Comparison of ENCODE assay signal across 8 mouse cellular contexts in the genomic region with DNA sequence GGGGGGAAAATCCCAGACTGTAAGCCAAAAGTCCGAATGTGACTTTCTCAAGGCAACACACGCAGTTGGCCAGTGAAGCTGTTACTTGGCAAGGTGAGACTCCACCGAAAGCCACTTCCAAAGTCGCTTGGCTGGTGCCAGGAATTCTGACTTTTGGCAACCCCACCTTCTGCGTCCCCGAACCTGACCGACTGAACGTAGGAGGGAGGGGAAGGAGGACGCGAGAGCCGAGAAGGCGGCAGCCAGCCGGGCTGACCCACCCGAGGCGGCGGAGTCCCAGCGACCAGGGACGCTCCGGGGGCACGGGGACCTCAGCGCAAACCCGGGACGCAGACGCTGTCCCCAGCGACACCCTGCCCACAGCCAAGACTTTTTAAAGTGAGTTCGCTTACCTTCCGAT.
DNase-seq lines count a peak whose midpoint lies in the region; ATAC-seq and TF ChIP-seq lines count a peak whose summit lies in the region.

No protein-coding gene starts in this region.

- peak; percentile 28 for DNase-seq in embryonic facial prominence, embryonic 11.5 days (ENCODE audit: low spot score)
- DNase-seq in lung, postnatal 14 days = peak; percentile 54
- peak; percentile 51 for DNase-seq in stomach, postnatal 0 days (ENCODE audit: low spot score)
- DNase-seq in spleen, adult 12 weeks (ENCODE audit: low spot score) = no peak

- H3K4me3 ChIP-seq in megakaryocyte, embryonic 14.5 days (replicated peaks) = peak overlapping the region; percentile 91
- peak overlapping the region; percentile 64 for H3K4me3 ChIP-seq in embryonic facial prominence, embryonic 11.5 days (ENCODE audit: low read depth, low read length)
- peak overlapping the region; percentile 71 for H3K4me3 ChIP-seq in heart, embryonic 11.5 days (ENCODE audit: low read depth, low read length)
- H3K4me3 ChIP-seq in kidney, embryonic 14.5 days (ENCODE audit: low read length) = peak overlapping the region; percentile 55
- peak overlapping the region; percentile 72 for H3K4me3 ChIP-seq in stomach, postnatal 0 days (ENCODE audit: low read depth, low read length)

- peak overlapping the region; percentile 81 for H3K9ac ChIP-seq in embryonic facial prominence, embryonic 11.5 days (replicated peaks; ENCODE audit: low read length)
- H3K9ac ChIP-seq in heart, embryonic 11.5 days (ENCODE audit: low read depth, low read length) = peak overlapping the region; percentile 81
- H3K9ac ChIP-seq in kidney, embryonic 14.5 days (ENCODE audit: low read depth, low read length) = peak overlapping the region; percentile 86
- peak overlapping the region; percentile 94 for H3K9ac ChIP-seq in stomach, postnatal 0 days (ENCODE audit: low read length)

- H3K36me3 ChIP-seq in megakaryocyte, embryonic 14.5 days (replicated peaks; ENCODE audit: low read length) = no peaks in the 10 kb centered on the region
- H3K36me3 ChIP-seq in embryonic facial prominence, embryonic 11.5 days (replicated peaks; ENCODE audit: control insufficient read depth, insufficient read depth, low read depth, low read length) = no peaks in the 10 kb centered on the region
- H3K36me3 ChIP-seq in heart, embryonic 11.5 days (ENCODE audit: control insufficient read depth, insufficient read depth, low read length) = no peaks in the 10 kb centered on the region
- H3K36me3 ChIP-seq in kidney, embryonic 14.5 days (ENCODE audit: control insufficient read depth, insufficient read depth, low read length) = no peaks in the 10 kb centered on the region
- H3K36me3 ChIP-seq in stomach, postnatal 0 days (ENCODE audit: control insufficient read depth, insufficient read depth, low read length) = no peaks in the 10 kb centered on the region

- H3K27ac ChIP-seq in embryonic facial prominence, embryonic 11.5 days (replicated peaks; ENCODE audit: low read depth, low read length) = peak overlapping the region; percentile 84
- peak overlapping the region; percentile 93 for H3K27ac ChIP-seq in heart, embryonic 11.5 days (ENCODE audit: low read depth, low read length)
- peak overlapping the region; percentile 91 for H3K27ac ChIP-seq in kidney, embryonic 14.5 days (ENCODE audit: low read depth, low read length)
- H3K27ac ChIP-seq in stomach, postnatal 0 days (replicated peaks) = peak overlapping the region; percentile 96

- no peak for TF ChIP-seq EP300 in stomach, postnatal 0 days (optimal IDR thresholded peaks at IDR 0.05)

- H3K9me3 ChIP-seq in megakaryocyte, embryonic 14.5 days = no peaks in the 10 kb centered on the region
- no peaks in the 10 kb centered on the region for H3K9me3 ChIP-seq in embryonic facial prominence, embryonic 11.5 days (replicated peaks; ENCODE audit: control insufficient read depth, low read length)
- no peaks in the 10 kb centered on the region for H3K9me3 ChIP-seq in heart, embryonic 11.5 days (replicated peaks; ENCODE audit: control insufficient read depth, low read length)
- no peaks in the 10 kb centered on the region for H3K9me3 ChIP-seq in kidney, embryonic 14.5 days (ENCODE audit: control insufficient read depth, low read length)
- no peaks in the 10 kb centered on the region for H3K9me3 ChIP-seq in stomach, postnatal 0 days (ENCODE audit: control insufficient read depth, low read length)

- peaks cover 14% of the 10 kb centered on the region for H3K4me1 ChIP-seq in megakaryocyte, embryonic 14.5 days
- no peaks in the 10 kb centered on the region; the same call in 1 of the 2 replicates for H3K4me1 ChIP-seq in embryonic facial prominence, embryonic 11.5 days (ENCODE audit: control insufficient read depth, insufficient read depth, low read length)
- H3K4me1 ChIP-seq in heart, embryonic 11.5 days (ENCODE audit: control insufficient read depth, insufficient read depth, low read length) = no peaks in the 10 kb centered on the region
- peaks cover 11% of the 10 kb centered on the region for H3K4me1 ChIP-seq in kidney, embryonic 14.5 days (ENCODE audit: control insufficient read depth, insufficient read depth, low read length)
- no peaks in the 10 kb centered on the region for H3K4me1 ChIP-seq in stomach, postnatal 0 days (replicated peaks; ENCODE audit: control insufficient read depth, insufficient read depth)

- WGBS in embryonic facial prominence, embryonic 11.5 days = under 1% methylated on average over 27 of the region's 27 CpGs
- under 1% methylated on average over 27 of the region's 27 CpGs for WGBS in heart, embryonic 11.5 days (ENCODE audit: insufficient replicate concordance)
- WGBS in kidney, embryonic 14.5 days = under 1% methylated on average over 27 of the region's 27 CpGs
- WGBS in stomach, postnatal 0 days = under 1% methylated on average over 27 of the region's 27 CpGs

- H3K27me3 ChIP-seq in megakaryocyte, embryonic 14.5 days (replicated peaks) = peaks cover 29% of the 10 kb centered on the region
- H3K27me3 ChIP-seq in embryonic facial prominence, embryonic 11.5 days (ENCODE audit: control insufficient read depth, insufficient read depth, low read length) = no peaks in the 10 kb centered on the region
- no peaks in the 10 kb centered on the region for H3K27me3 ChIP-seq in heart, embryonic 11.5 days (ENCODE audit: control insufficient read depth, insufficient read depth, low read length)
- H3K27me3 ChIP-seq in kidney, embryonic 14.5 days (ENCODE audit: control insufficient read depth, insufficient read depth, low read length) = no peaks in the 10 kb centered on the region
- no peaks in the 10 kb centered on the region for H3K27me3 ChIP-seq in stomach, postnatal 0 days (ENCODE audit: control insufficient read depth, insufficient read depth, low read length)

- ATAC-seq in megakaryocyte, adult 5-6 weeks (ENCODE audit: poor library complexity, severe bottlenecking) = no peak
- no peak for ATAC-seq in embryonic facial prominence, embryonic 11.5 days (replicated peaks; ENCODE audit: insufficient number of reproducible peaks, low FRiP score, low TSS enrichment, low read depth)
- no peak for ATAC-seq in heart, embryonic 11.5 days (replicated peaks; ENCODE audit: insufficient number of reproducible peaks, low FRiP score, low TSS enrichment)
- ATAC-seq in kidney, embryonic 14.5 days (ENCODE audit: low FRiP score, low TSS enrichment) = no peak
- ATAC-seq in stomach, postnatal 0 days (ENCODE audit: low FRiP score, low TSS enrichment) = no peak

- peak overlapping the region; percentile 87 for H3K4me2 ChIP-seq in embryonic facial prominence, embryonic 11.5 days (ENCODE audit: low read depth, low read length)
- H3K4me2 ChIP-seq in heart, embryonic 11.5 days = peak overlapping the region; percentile 64
- peak overlapping the region; percentile 77 for H3K4me2 ChIP-seq in kidney, embryonic 14.5 days (replicated peaks; ENCODE audit: low read depth, low read length)
- peak overlapping the region; percentile 85 for H3K4me2 ChIP-seq in stomach, postnatal 0 days (replicated peaks; ENCODE audit: low read depth)

- no peak for TF ChIP-seq CTCF in stomach, postnatal 0 days (IDR thresholded peaks at IDR 0.05; ENCODE audit: low read depth)
